8 mouse cellular contexts compared by ENCODE assay signal in the genomic region with DNA sequence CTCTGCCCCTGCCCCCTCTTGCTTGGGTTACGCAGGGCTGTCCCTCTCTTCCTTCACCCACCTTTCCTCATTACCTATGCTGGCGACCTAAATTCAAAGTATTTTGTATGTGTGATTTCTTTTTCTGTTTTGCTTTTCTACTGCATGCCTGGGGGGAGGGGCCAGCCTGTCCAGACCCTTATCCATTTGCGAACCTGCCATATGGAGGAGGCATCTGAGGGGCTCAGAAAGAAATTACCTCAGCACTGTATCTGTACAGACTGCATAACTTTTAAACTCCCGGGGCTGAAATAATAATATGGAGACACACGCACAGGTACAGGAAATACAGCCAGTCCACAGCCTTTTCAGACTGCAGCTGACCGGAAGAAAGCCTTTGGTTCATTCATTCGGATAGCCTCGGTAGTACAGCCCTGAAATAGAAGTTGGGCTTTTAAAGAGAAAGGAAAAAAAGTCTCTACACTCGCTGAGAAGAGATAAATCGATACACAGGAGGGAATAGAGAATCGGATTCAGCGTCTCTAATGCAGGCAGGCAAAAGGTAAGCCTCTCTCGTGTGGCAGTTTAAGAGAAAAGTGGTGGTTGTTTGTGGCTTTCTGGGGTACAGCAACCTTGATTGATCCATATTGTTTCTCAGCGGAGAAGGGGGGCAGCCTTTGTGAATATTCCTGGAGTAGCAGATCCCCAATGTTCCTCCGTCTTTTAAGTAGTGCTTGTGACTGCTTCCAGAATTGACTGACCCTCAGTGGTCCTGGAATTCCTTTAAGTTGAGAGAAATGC. TPM values are rescaled to one million over a fixed set of nuclear protein-coding genes. Genes with fewer than 3 reads are reported as not detected.
A peak's percentile ranks its signal among the peaks of the same experiment; 100 is the strongest.
DNase-seq lines count a peak whose midpoint lies in the region; ATAC-seq and TF ChIP-seq lines count a peak whose summit lies in the region.

TSS of gene Kdm2b (minus strand) at position 273 of the 780 bp plus-strand sequence.

- peak within 1 kb of the TSS; percentile 73 for H3K27ac ChIP-seq in cerebellum, adult 2 months (ENCODE audit: insufficient read depth, low read length)
- H3K27ac ChIP-seq in forebrain, embryonic 14.5 days (ENCODE audit: low read depth, low read length), result peak within 1 kb of the TSS; percentile 90
- peak within 1 kb of the TSS; percentile 91 for H3K27ac ChIP-seq in hindbrain, embryonic 11.5 days (ENCODE audit: low read depth, low read length)

- WGBS in cerebellum, adult 2 months, result 4% methylated on average over 15 of the region's 15 CpGs
- under 1% methylated on average over 15 of the region's 15 CpGs for WGBS in forebrain, embryonic 14.5 days
- 1% methylated on average over 15 of the region's 15 CpGs for WGBS in hindbrain, embryonic 11.5 days

- H3K9ac ChIP-seq in forebrain, embryonic 14.5 days (ENCODE audit: low read length), result peak within 1 kb of the TSS; percentile 82
- H3K9ac ChIP-seq in hindbrain, embryonic 11.5 days (ENCODE audit: low read depth, low read length), result peak within 1 kb of the TSS; percentile 63

- peak; percentile 56 to 57 for DNase-seq in cerebellum, adult 2 months
- DNase-seq in cerebellum, postnatal 4 days (ENCODE audit: low spot score in 2 of 2), result no peak
- no peak for DNase-seq in adrenal gland, adult 18-20 months (ENCODE audit: low spot score in 2 of 2)
- peak; percentile 65 for DNase-seq in forebrain, embryonic 14.5 days (ENCODE audit: low spot score)
- peak; percentile 59 for DNase-seq in hindbrain, embryonic 11.5 days (ENCODE audit: low spot score)
- DNase-seq in left cerebral cortex, adult 8-10 months (ENCODE audit: low spot score in 2 of 2), result no peak
- peak; percentile 43 for DNase-seq in mesoderm, embryonic 11.5 days (ENCODE audit: low read depth, low spot score)
- DNase-seq in thymus, postnatal 25 days, result peak; percentile 35

- no peak for TF ChIP-seq CTCF in cerebellum, adult 2 months (IDR thresholded peaks at IDR 0.05; ENCODE audit: borderline replicate concordance, insufficient read depth, low read depth, low read length)

- H3K4me2 ChIP-seq in forebrain, embryonic 14.5 days (ENCODE audit: low read length), result peak within 1 kb of the TSS; percentile 82
- H3K4me2 ChIP-seq in hindbrain, embryonic 11.5 days (replicated peaks; ENCODE audit: low read depth, low read length), result peak within 1 kb of the TSS; percentile 92

- ATAC-seq in forebrain, embryonic 14.5 days, result peak; percentile 64
- ATAC-seq in hindbrain, embryonic 11.5 days (ENCODE audit: low FRiP score), result peak; percentile 45

- peaks cover 11% of the 10 kb centered on the region for H3K4me1 ChIP-seq in cerebellum, adult 2 months (ENCODE audit: control insufficient read depth, insufficient read depth, low read length)
- H3K4me1 ChIP-seq in forebrain, embryonic 14.5 days (ENCODE audit: control insufficient read depth, insufficient read depth, low read length), result peaks cover 46% of the 10 kb centered on the region
- H3K4me1 ChIP-seq in hindbrain, embryonic 11.5 days (replicated peaks; ENCODE audit: control insufficient read depth, insufficient read depth, low read length), result peaks cover 24% of the 10 kb centered on the region

- no peak for TF ChIP-seq POLR2A in cerebellum, adult 2 months (IDR thresholded peaks at IDR 0.05; ENCODE audit: borderline replicate concordance, insufficient read depth, low read length)

- H3K9me3 ChIP-seq in forebrain, embryonic 14.5 days (replicated peaks; ENCODE audit: control insufficient read depth, low read length), result no peaks in the 10 kb centered on the region
- no peaks in the 10 kb centered on the region for H3K9me3 ChIP-seq in hindbrain, embryonic 11.5 days (ENCODE audit: control insufficient read depth, low read length)

- H3K27me3 ChIP-seq in cerebellum, adult 2 months (ENCODE audit: control insufficient read depth, insufficient read depth, low read length), result no peaks in the 10 kb centered on the region
- no peaks in the 10 kb centered on the region for H3K27me3 ChIP-seq in forebrain, embryonic 14.5 days (replicated peaks; ENCODE audit: control insufficient read depth, insufficient read depth, low read length)
- no peaks in the 10 kb centered on the region for H3K27me3 ChIP-seq in hindbrain, embryonic 11.5 days (ENCODE audit: control insufficient read depth, insufficient read depth, low read length)

- peak within 1 kb of the TSS; percentile 99 for H3K4me3 ChIP-seq in cerebellum, adult 2 months (replicated peaks; ENCODE audit: insufficient read depth, low read depth, low read length)
- H3K4me3 ChIP-seq in forebrain, embryonic 14.5 days (ENCODE audit: low read depth, low read length), result peak within 1 kb of the TSS; percentile 59
- H3K4me3 ChIP-seq in hindbrain, embryonic 11.5 days (ENCODE audit: low read depth, low read length), result peak within 1 kb of the TSS; percentile 70

- H3K36me3 ChIP-seq in forebrain, embryonic 14.5 days (ENCODE audit: control insufficient read depth, insufficient read depth, low read length), result peaks cover 2% of the 10 kb centered on the region; the same call in 1 of the 2 replicates
- H3K36me3 ChIP-seq in hindbrain, embryonic 11.5 days (ENCODE audit: control insufficient read depth, insufficient read depth, low read length), result no peaks in the 10 kb centered on the region

RNA-seq across cellular contexts. Expression of gene Kdm2b, which starts in this region (rescaled TPM):
- polyA plus RNA-seq in cerebellum, adult 2 months (2012; rRNA removed), result 27.5 and 29.4 TPM in 2 replicates
- total RNA-seq in adrenal gland, adult 18-20 months (2021), result 10 to 100 TPM; 13.0 to 13.7 TPM
- polyA plus RNA-seq in forebrain, embryonic 14.5 days (2014; fragmentation: Nextera tagmentation; extraction: Ambion mirVana), result 73.8 and 94.1 TPM in 2 replicates
- 59.9 and 67.6 TPM in 2 replicates for polyA plus RNA-seq in hindbrain, embryonic 11.5 days (2014; fragmentation: Nextera tagmentation; extraction: Ambion mirVana)
- total RNA-seq in left cerebral cortex, adult 8-10 months (2022), result 10 to 100 TPM; 22.9 to 27.1 (median 24.6) TPM

Comparison
In these comparisons a context has a peak if more than half of its experiments do, and no peak if none do; other contexts are left out.
1. DNase-seq: peak in cerebellum, adult 2 months (2 of 2), forebrain, embryonic 14.5 days (single experiment), hindbrain, embryonic 11.5 days (single experiment), mesoderm, embryonic 11.5 days (single experiment) and thymus, postnatal 25 days (single experiment); none in cerebellum, postnatal 4 days (0 of 2), adrenal gland, adult 18-20 months (0 of 2) and left cerebral cortex, adult 8-10 months (0 of 2).
2. Peak in every context shown above with its lines, with median percentiles within 50 percentile points of each other: H3K27ac ChIP-seq and H3K4me3 ChIP-seq.